Mouse (Mus musculus) G1E (cell line): ENCODE results near the gene Pawr.

Experiments
- CTCF ChIP-seq: IDR thresholded peaks from 2 replicates; pipeline ENCODE4 v1.5.1; 2012; ENCODE audit warnings: low read depth, low read length, inconsistent platforms, mixed read lengths
- GATA1 ChIP-seq: IDR thresholded peaks from 2 replicates; pipeline ENCODE4 v1.6.1; 2012; ENCODE audit warnings: borderline replicate concordance, low read length, inconsistent platforms, mixed read lengths
- POLR2AphosphoS5 ChIP-seq: IDR thresholded peaks from 2 replicates; pipeline ENCODE4 v1.6.1; 2012; ENCODE audit warnings: low read depth, low read length, inconsistent platforms; ENCODE audit not compliant: insufficient replicate concordance
- TAL1 ChIP-seq: conservative IDR thresholded peaks from 2 replicates; pipeline ENCODE4 v1.6.1; 2012; ENCODE audit warnings: low read depth, low read length, inconsistent platforms, mixed read lengths

GRCm38 (mm10) chr10:108287438-108287801, 44.5 kb upstream of the Pawr start:
- TF ChIP-seq CTCF: no peak
- no peak for TF ChIP-seq GATA1
- TF ChIP-seq POLR2AphosphoS5: no peak
- no peak for TF ChIP-seq TAL1
